Mouse (Mus musculus): ENCODE measurements at regions not wholly inside any gene's neighbourhood (a gene's known extent, or its start where the extent isn't known, plus 50 kb on each side); places are given as distances from the start of the nearest gene placed in this dataset.
"Not testable (repeated sequence)": the region's sequence is repeated elsewhere in the genome, so short reads cannot be mapped to it uniquely, and the experiment has no call there.

GRCm38 (mm10) chr4:94394462-94394861, 161.9 kb upstream of the Gm10306 start:
- no peak for DNase-seq (ENCODE audit: low read depth, low spot score)

GRCm38 (mm10) chr4:94397284-94397683, 159.1 kb upstream of the Gm10306 start:
- no peak for DNase-seq (ENCODE audit: low read depth, low spot score)

GRCm38 (mm10) chr4:94406922-94407321, 149.4 kb upstream of the Gm10306 start:
- no peak for DNase-seq (ENCODE audit: low read depth, low spot score)

- DNase-seq (ENCODE audit: low read depth, low spot score) = no peak
Measured at GRCm38 (mm10) chr4:94407503-94407902, 148.8 kb upstream of the Gm10306 start.

- DNase-seq (ENCODE audit: low read depth, low spot score) = no peak
Measured at GRCm38 (mm10) chr4:94412661-94413060, 143.7 kb upstream of the Gm10306 start.

- DNase-seq (ENCODE audit: low read depth, low spot score) = not testable (repeated sequence)
Measured at GRCm38 (mm10) chr4:94425525-94425924, 130.8 kb upstream of the Gm10306 start.

GRCm38 (mm10) chr4:94427581-94427980, 128.8 kb upstream of the Gm10306 start:
- DNase-seq (ENCODE audit: low read depth, low spot score) = no peak

GRCm38 (mm10) chr4:94432005-94432404, 124.3 kb upstream of the Gm10306 start:
- DNase-seq (ENCODE audit: low read depth, low spot score) = no peak

GRCm38 (mm10) chr4:94437717-94438435, 118.5 kb upstream of the Gm10306 start:
- no peak for DNase-seq (ENCODE audit: low read depth, low spot score)

GRCm38 (mm10) chr4:94439159-94439836, 117.0 kb upstream of the Gm10306 start:
- DNase-seq (ENCODE audit: low read depth, low spot score) = no peak

GRCm38 (mm10) chr4:94446604-94447003, 109.7 kb upstream of the Gm10306 start:
- no peak for DNase-seq (ENCODE audit: low read depth, low spot score)

All from brain, embryonic 18.5 days (tissue).